Mouse (Mus musculus) liver, postnatal 0 days (tissue): ENCODE data around the gene Ablim1.

Source experiments
- CTCF ChIP-seq: sonication (generic); IDR thresholded peaks from 2 replicates; pipeline ENCODE4 v1.5.1; 2016; ENCODE audit warnings: antibody characterized with exemption, low read depth
- EP300 ChIP-seq: IDR thresholded peaks from 2 replicates; pipeline ENCODE4 v1.6.1; 2016; ENCODE audit warnings: antibody characterized with exemption, low read depth, mild to moderate bottlenecking

DNA sequence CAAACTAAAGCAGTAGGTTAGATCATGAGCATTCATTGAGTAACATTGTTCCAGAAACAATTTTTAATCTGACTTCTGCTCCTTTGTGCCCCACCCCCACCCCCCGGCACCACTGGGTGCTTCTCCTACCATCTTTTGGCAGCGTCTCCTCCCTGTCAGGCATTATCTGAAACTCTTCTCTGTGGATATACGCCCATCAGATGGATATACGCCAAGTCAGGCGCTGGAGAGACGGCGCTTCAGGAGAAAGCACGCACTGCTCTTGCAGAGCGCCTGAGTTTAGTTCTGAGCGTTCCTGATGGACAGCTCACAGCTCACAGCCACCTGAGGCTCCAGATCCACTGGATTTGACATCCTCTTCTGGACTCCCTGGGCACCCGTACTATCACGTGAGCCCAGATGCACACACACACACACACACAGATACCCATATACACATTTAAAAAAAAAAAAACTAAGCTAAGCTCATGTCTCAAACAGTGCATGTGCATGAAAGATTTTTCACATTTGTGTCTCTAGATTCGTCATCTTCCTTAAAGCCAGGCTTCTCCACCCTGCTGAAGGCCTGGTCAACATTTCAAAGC, 24.7 kb upstream of the Ablim1 start:
- TF ChIP-seq CTCF (no peak), EP300 (no peak)
